Mouse (Mus musculus): Measurements from ENCODE around the gene Ddx5. TPM values are rescaled to one million over a fixed set of nuclear protein-coding genes. Genes with fewer than 3 reads are reported as not detected.
"Not testable (repeated sequence)": the region's sequence is repeated elsewhere in the genome, so short reads cannot be mapped to it uniquely, and the experiment has no call there.

Gene Ddx5
- total and polyA plus RNA-seq, 2 experiments from 2014 or later, result 274 to 288 TPM

- Histone ChIP-seq H3K4me3 (ENCODE audit: low read length) (no peak overlapping the region), H3K27ac (no peak overlapping the region), H3K4me2 (ENCODE audit: low read depth, low read length) (no peak overlapping the region), H3K36me3 (ENCODE audit: insufficient read depth, low read length) (peaks cover 34% of the 10 kb centered on the region), H3K4me1 (ENCODE audit: insufficient read depth, low read length) (0 out of 2 replicates have a peak, but pooled peaks cover 8% of the 10 kb centered on the region), H3K9me3 (ENCODE audit: low read length) (no peaks in the 10 kb centered on the region), H3K27me3 (ENCODE audit: insufficient read depth, low read length) (no peaks in the 10 kb centered on the region), H3K9ac (replicated peaks; ENCODE audit: low read length) (no peak overlapping the region)
- DNase-seq (ENCODE audit: low spot score), result no peak
- 84% methylated on average over 2 of the region's 2 CpGs for WGBS
- TF ChIP-seq CTCF (IDR thresholded peaks at IDR 0.05; ENCODE audit: low read depth), result no peak
- no peak for ATAC-seq
Observed at GRCm38 (mm10) chr11:106784476-106784875, 4.5 kb downstream of the Ddx5 start.

GRCm38 (mm10) chr11:106782841-106783764 is 5.9 kb downstream of the Ddx5 start:
- Histone ChIP-seq H3K4me1 (ENCODE audit: insufficient read depth, low read length) (0 out of 2 replicates have a peak, but pooled peaks cover 8% of the 10 kb centered on the region), H3K4me3 (ENCODE audit: low read length) (no peak overlapping the region), H3K36me3 (ENCODE audit: insufficient read depth, low read length) (peaks cover 34% of the 10 kb centered on the region), H3K9ac (replicated peaks; ENCODE audit: low read length) (no peak overlapping the region), H3K27me3 (ENCODE audit: insufficient read depth, low read length) (no peaks in the 10 kb centered on the region), H3K4me2 (ENCODE audit: low read depth, low read length) (no peak overlapping the region), H3K27ac (no peak overlapping the region), H3K9me3 (ENCODE audit: low read length) (no peaks in the 10 kb centered on the region)
- ATAC-seq (no peak), DNase-seq (ENCODE audit: low spot score) (no peak)
- TF ChIP-seq CTCF (IDR thresholded peaks at IDR 0.05; ENCODE audit: low read depth), result no peak
- 82% methylated on average over 9 of the region's 9 CpGs for WGBS

- not testable (repeated sequence) for H3K4me1 ChIP-seq (ENCODE audit: insufficient read depth, low read length); H3K9ac ChIP-seq (replicated peaks; ENCODE audit: low read length); DNase-seq (ENCODE audit: low spot score); H3K4me2 ChIP-seq (ENCODE audit: low read depth, low read length); H3K9me3 ChIP-seq (ENCODE audit: low read length); H3K4me3 ChIP-seq (ENCODE audit: low read length); ATAC-seq; H3K27me3 ChIP-seq (ENCODE audit: insufficient read depth, low read length); H3K27ac ChIP-seq
- H3K36me3 ChIP-seq (ENCODE audit: insufficient read depth, low read length), result peaks cover 34% of the 10 kb centered on the region
- WGBS, result 90% methylated on average over 7 of the region's 7 CpGs
Observed at GRCm38 (mm10) chr11:106782271-106782670, 6.7 kb downstream of the Ddx5 start.

GRCm38 (mm10) chr11:106780590-106781220 is 8.3 kb downstream of the Ddx5 start:
- no peaks in the 10 kb centered on the region for H3K27me3 ChIP-seq (ENCODE audit: insufficient read depth, low read length)
- H3K9me3 ChIP-seq (ENCODE audit: low read length), result no peaks in the 10 kb centered on the region
- peaks cover 33% of the 10 kb centered on the region for H3K36me3 ChIP-seq (ENCODE audit: insufficient read depth, low read length)
- H3K27ac ChIP-seq, result no peak overlapping the region
- no peak overlapping the region for H3K9ac ChIP-seq (replicated peaks; ENCODE audit: low read length)
- H3K4me2 ChIP-seq (ENCODE audit: low read depth, low read length), result no peak overlapping the region
- 80% methylated on average over 6 of the region's 6 CpGs for WGBS
- TF ChIP-seq CTCF (IDR thresholded peaks at IDR 0.05; ENCODE audit: low read depth), result no peak
- H3K4me3 ChIP-seq (ENCODE audit: low read length), result no peak overlapping the region
- ATAC-seq, result no peak
- 0 out of 2 replicates have a peak, but pooled peaks cover 7% of the 10 kb centered on the region for H3K4me1 ChIP-seq (ENCODE audit: insufficient read depth, low read length)
- no peak for DNase-seq (ENCODE audit: low spot score)

- Histone ChIP-seq H3K4me2 (ENCODE audit: low read depth, low read length) (peak overlapping the region; percentile 92), H3K9me3 (ENCODE audit: low read length) (no peaks in the 10 kb centered on the region), H3K27ac (peak overlapping the region; percentile 88), H3K9ac (replicated peaks; ENCODE audit: low read length) (0 out of 2 replicates have a peak overlapping the region, but pooled peaks have one; percentile 76), H3K4me1 (ENCODE audit: insufficient read depth, low read length) (0 out of 2 replicates have a peak, but pooled peaks cover 2% of the 10 kb centered on the region), H3K4me3 (ENCODE audit: low read length) (no peak overlapping the region), H3K36me3 (ENCODE audit: insufficient read depth, low read length) (peaks cover 34% of the 10 kb centered on the region), H3K27me3 (ENCODE audit: insufficient read depth, low read length) (no peaks in the 10 kb centered on the region)
- TF ChIP-seq CTCF (IDR thresholded peaks at IDR 0.05; ENCODE audit: low read depth), result no peak
- ATAC-seq (no peak; the same call in 1 of the 2 replicates), DNase-seq (ENCODE audit: low spot score) (no peak)
- WGBS, result 57% methylated on average over 4 of the region's 4 CpGs
Observed at GRCm38 (mm10) chr11:106780089-106780425, 8.9 kb downstream of the Ddx5 start.

- Histone ChIP-seq H3K36me3 (ENCODE audit: insufficient read depth, low read length) (peaks cover 39% of the 10 kb centered on the region), H3K27me3 (ENCODE audit: insufficient read depth, low read length) (no peaks in the 10 kb centered on the region), H3K27ac (peak within 1 kb of the TSS; percentile 88), H3K4me2 (ENCODE audit: low read depth, low read length) (peak within 1 kb of the TSS; percentile 92), H3K4me3 (ENCODE audit: low read length) (peak within 1 kb of the TSS; percentile 72), H3K4me1 (ENCODE audit: insufficient read depth, low read length) (0 out of 2 replicates have a peak, but pooled peaks cover 2% of the 10 kb centered on the region), H3K9me3 (ENCODE audit: low read length) (no peaks in the 10 kb centered on the region), H3K9ac (replicated peaks; ENCODE audit: low read length) (peak within 1 kb of the TSS; percentile 76)
- TF ChIP-seq CTCF (IDR thresholded peaks at IDR 0.05; ENCODE audit: low read depth), result no peak
- peak; percentile 99 for ATAC-seq
- peak; percentile 96 for DNase-seq (ENCODE audit: low spot score)
- 2% methylated on average over 29 of the region's 30 CpGs for WGBS
Observed at GRCm38 (mm10) chr11:106779388-106780088, 9.4 kb downstream of the Ddx5 start, which contains the start of gene Polg2. Gene Polg2, minus strand, starts transcription at chr11:106779537.
